Mouse (Mus musculus) heart, embryonic 16.5 days (tissue): ENCODE results near the gene Hoxd11. TPM values are rescaled to one million over a fixed set of nuclear protein-coding genes. Genes with fewer than 3 reads are reported as not detected.

Source experiments
- ATAC-seq: fragments of 200-750 bp; cut with Nextera tagmentation; replicated peaks from 2 replicates; pipeline ENCODE4 v1.8.0; 2017; ENCODE audit warnings: moderate number of reproducible peaks; ENCODE audit not compliant: insufficient read depth, low FRiP score; ENCODE audit errors: extremely low read depth
- H3K27ac ChIP-seq: fragments of 300-500 bp; sonication (generic); 2 replicates; pipeline ENCODE4 v1.5.1; 2014; ENCODE audit warnings: mild to moderate bottlenecking, low read length, control low read depth, moderate library complexity
- H3K27me3 ChIP-seq: fragments of 300-500 bp; sonication (generic); 2 replicates; pipeline ENCODE4 v1.6.1; 2014; ENCODE audit warnings: low read length, mixed read lengths; ENCODE audit not compliant: control insufficient read depth, insufficient read depth
- H3K36me3 ChIP-seq: fragments of 300-500 bp; sonication (generic); 2 replicates; pipeline ENCODE4 v1.6.1; 2014; ENCODE audit not compliant: control insufficient read depth, insufficient read depth
- H3K4me1 ChIP-seq: fragments of 300-500 bp; sonication (generic); 2 replicates; pipeline ENCODE4 v1.6.1; 2014; ENCODE audit warnings: low read length, mixed read lengths; ENCODE audit not compliant: control insufficient read depth, insufficient read depth
- H3K4me2 ChIP-seq: fragments of 300-500 bp; sonication (generic); 2 replicates; pipeline ENCODE4 v1.6.1; 2014; ENCODE audit warnings: low read depth, mild to moderate bottlenecking, control low read depth, low read length
- H3K4me3 ChIP-seq: fragments of 300-500 bp; sonication (generic); 2 replicates; pipeline ENCODE4 v1.5.1; 2014; ENCODE audit warnings: mild to moderate bottlenecking, control low read depth, low read length
- H3K9ac ChIP-seq: fragments of 300-500 bp; sonication (generic); 2 replicates; pipeline ENCODE4 v1.6.1; 2014; ENCODE audit warnings: low read length, control low read depth
- H3K9me3 ChIP-seq: fragments of 300-500 bp; sonication (generic); replicated peaks from 2 replicates; pipeline ENCODE4 v1.6.1; 2016; ENCODE audit warnings: low read length; ENCODE audit not compliant: control insufficient read depth
- WGBS: fragments of 180-500 bp; shearing (Covaris S2); extraction: QIAGEN DNeasy Blood & Tissue Kit; methylation state at CpG from one replicate; pipeline ENCODE4 v1.1.7; 2014; 5-methylcytosine and 5-hydroxymethylcytosine counted together
- polyA plus RNA-seq: library from polyadenylated mRNA; unstranded; fragments of >200 nt; fragmentation: Nextera tagmentation; extraction: Ambion mirVana; gene quantifications from 2 replicates; pipeline ENCODE4 v1.2.1, GENCODE M21; 2015

The Hoxd11 gene
- polyA plus RNA-seq, 1 experiment from 2014 or later, result not detected

GRCm38 (mm10) chr2:74702820-74703219, 23.5 kb downstream of the Hoxd11 start:
- Histone ChIP-seq H3K27me3 (peaks cover 88% of the 10 kb centered on the region), H3K4me2 (no peak overlapping the region), H3K9me3 (no peaks in the 10 kb centered on the region), H3K27ac (no peak overlapping the region), H3K9ac (no peak overlapping the region), H3K4me1 (peaks cover 7% of the 10 kb centered on the region; the same call in 1 of the 2 replicates), H3K36me3 (no peaks in the 10 kb centered on the region), H3K4me3 (no peak overlapping the region)
- no peak for ATAC-seq
- WGBS, result 24% methylated on average over 6 of the region's 6 CpGs

GRCm38 (mm10) chr2:74703317-74703716, 24.0 kb downstream of the Hoxd11 start:
- Histone ChIP-seq H3K9me3 (no peaks in the 10 kb centered on the region), H3K36me3 (no peaks in the 10 kb centered on the region), H3K4me3 (no peak overlapping the region), H3K27ac (no peak overlapping the region), H3K9ac (no peak overlapping the region), H3K4me1 (peaks cover 3% of the 10 kb centered on the region; the same call in 1 of the 2 replicates), H3K4me2 (no peak overlapping the region), H3K27me3 (peaks cover 89% of the 10 kb centered on the region)
- ATAC-seq, result no peak
- WGBS, result 8% methylated on average over 10 of the region's 10 CpGs

- Histone ChIP-seq H3K4me3 (no peak overlapping the region), H3K9ac (no peak overlapping the region), H3K27me3 (peaks cover 92% of the 10 kb centered on the region), H3K27ac (no peak overlapping the region), H3K36me3 (no peaks in the 10 kb centered on the region), H3K4me1 (peaks cover 3% of the 10 kb centered on the region; the same call in 1 of the 2 replicates), H3K4me2 (no peak overlapping the region), H3K9me3 (no peaks in the 10 kb centered on the region)
- ATAC-seq, result no peak
- WGBS, result 4% methylated on average over 26 of the region's 26 CpGs
These were observed 24.5 kb downstream of the Hoxd11 start for GRCm38 (mm10) chr2:74703720-74704392.

GRCm38 (mm10) chr2:74704393-74704998, 25.1 kb downstream of the Hoxd11 start, which contains the start of gene Hoxd8:
Gene Hoxd8, plus strand, starts transcription at chr2:74704615.
- Histone ChIP-seq H3K4me2 (peak within 1 kb of the TSS; percentile 77), H3K9me3 (no peaks in the 10 kb centered on the region), H3K4me3 (peak within 1 kb of the TSS; percentile 53), H3K27ac (no peak within 1 kb of the TSS), H3K27me3 (peaks cover 93% of the 10 kb centered on the region), H3K36me3 (no peaks in the 10 kb centered on the region), H3K9ac (peak within 1 kb of the TSS; percentile 46), H3K4me1 (peaks cover 3% of the 10 kb centered on the region; the same call in 1 of the 2 replicates)
- 3% methylated on average over 46 of the region's 52 CpGs for WGBS
- ATAC-seq, result peak; percentile 19; the same call in 1 of the 2 replicates

GRCm38 (mm10) chr2:74704999-74705466, 25.7 kb downstream of the Hoxd11 start:
- H3K4me1 ChIP-seq, result peaks cover 3% of the 10 kb centered on the region; the same call in 1 of the 2 replicates
- peak overlapping the region; percentile 46 for H3K9ac ChIP-seq
- H3K9me3 ChIP-seq, result no peaks in the 10 kb centered on the region
- WGBS, result under 1% methylated on average over 37 of the region's 66 CpGs
- no peaks in the 10 kb centered on the region for H3K36me3 ChIP-seq
- ATAC-seq, result no peak; the same call in 1 of the 2 replicates
- peak overlapping the region; percentile 53 for H3K4me3 ChIP-seq
- H3K4me2 ChIP-seq, result peak overlapping the region; percentile 77
- peaks cover 93% of the 10 kb centered on the region for H3K27me3 ChIP-seq
- no peak overlapping the region for H3K27ac ChIP-seq

- no peaks in the 10 kb centered on the region for H3K9me3 ChIP-seq
- WGBS, result under 1% methylated on average over 60 of the region's 85 CpGs
- ATAC-seq, result no peak; the same call in 1 of the 2 replicates
- H3K4me1 ChIP-seq, result peaks cover 3% of the 10 kb centered on the region; the same call in 1 of the 2 replicates
- H3K27me3 ChIP-seq, result peaks cover 93% of the 10 kb centered on the region
- H3K4me2 ChIP-seq, result peak overlapping the region; percentile 77
- H3K9ac ChIP-seq, result peak overlapping the region; percentile 46
- H3K4me3 ChIP-seq, result peak overlapping the region; percentile 53
- H3K27ac ChIP-seq, result no peak overlapping the region
- no peaks in the 10 kb centered on the region for H3K36me3 ChIP-seq
These were observed 26.2 kb downstream of the Hoxd11 start for GRCm38 (mm10) chr2:74705467-74706089.

GRCm38 (mm10) chr2:74706393-74706960, 27.1 kb downstream of the Hoxd11 start:
- no peak overlapping the region for H3K4me3 ChIP-seq
- H3K36me3 ChIP-seq, result no peaks in the 10 kb centered on the region
- H3K4me2 ChIP-seq, result no peak overlapping the region
- no peaks in the 10 kb centered on the region for H3K9me3 ChIP-seq
- no peak overlapping the region for H3K27ac ChIP-seq
- H3K27me3 ChIP-seq, result peaks cover 91% of the 10 kb centered on the region
- no peak overlapping the region for H3K9ac ChIP-seq
- 3% methylated on average over 13 of the region's 13 CpGs for WGBS
- peaks cover 3% of the 10 kb centered on the region; the same call in 1 of the 2 replicates for H3K4me1 ChIP-seq
- ATAC-seq, result no peak

- Histone ChIP-seq H3K9me3 (no peaks in the 10 kb centered on the region), H3K4me1 (peaks cover 10% of the 10 kb centered on the region; the same call in 1 of the 2 replicates), H3K4me3 (no peak overlapping the region), H3K36me3 (no peaks in the 10 kb centered on the region), H3K27me3 (peaks cover 94% of the 10 kb centered on the region), H3K9ac (no peak overlapping the region), H3K4me2 (no peak overlapping the region), H3K27ac (no peak overlapping the region)
- no peak for ATAC-seq
- WGBS, result 13% methylated on average over 7 of the region's 7 CpGs
These were observed 28.2 kb downstream of the Hoxd11 start for GRCm38 (mm10) chr2:74707599-74707998.
